Mouse (Mus musculus) kidney, adult 10 weeks (tissue): ENCODE data around the gene Actl6b. TPM values are rescaled to one million over a fixed set of nuclear protein-coding genes. Genes with fewer than 3 reads are reported as not detected.

Experiments
- polyA plus RNA-seq: library from polyadenylated mRNA; stranded (reverse); fragments of 350-450 nt; fragmentation: Illumina TruSeq; extraction: RNeasy Lipid Tissue Mini Kit (QIAGEN cat#74804); gene quantifications from one replicate; pipeline ENCODE4 v1.2.3, GENCODE M21; 2014; ENCODE audit warnings: low read depth, low replicate concordance

Actl6b gene
- polyA plus RNA-seq, result not detected

DNA sequence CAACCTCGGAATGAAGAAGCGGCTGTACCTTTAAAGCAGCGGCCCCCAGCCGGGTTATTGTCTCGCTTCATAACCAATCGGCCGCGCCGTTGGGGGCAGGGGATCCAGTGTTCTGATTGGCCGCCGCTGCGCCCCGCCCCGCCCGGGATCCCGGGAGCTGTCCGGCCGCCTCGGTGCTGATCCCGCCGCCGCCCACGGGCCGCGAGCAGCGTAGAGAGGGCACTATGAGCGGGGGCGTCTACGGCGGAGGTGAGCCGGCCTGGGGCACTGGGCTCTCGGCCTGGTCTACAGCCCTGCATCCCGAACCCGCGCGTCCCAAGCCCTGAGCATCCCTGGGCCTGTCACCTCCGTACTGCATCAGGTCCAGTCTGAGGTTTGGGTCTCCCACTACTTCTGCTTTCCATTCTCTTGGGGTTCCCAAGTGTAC lies at the start of gene Actl6b:
Gene Actl6b, plus strand, starts transcription at position 107 of the 427 bp plus-strand sequence.

DNA sequence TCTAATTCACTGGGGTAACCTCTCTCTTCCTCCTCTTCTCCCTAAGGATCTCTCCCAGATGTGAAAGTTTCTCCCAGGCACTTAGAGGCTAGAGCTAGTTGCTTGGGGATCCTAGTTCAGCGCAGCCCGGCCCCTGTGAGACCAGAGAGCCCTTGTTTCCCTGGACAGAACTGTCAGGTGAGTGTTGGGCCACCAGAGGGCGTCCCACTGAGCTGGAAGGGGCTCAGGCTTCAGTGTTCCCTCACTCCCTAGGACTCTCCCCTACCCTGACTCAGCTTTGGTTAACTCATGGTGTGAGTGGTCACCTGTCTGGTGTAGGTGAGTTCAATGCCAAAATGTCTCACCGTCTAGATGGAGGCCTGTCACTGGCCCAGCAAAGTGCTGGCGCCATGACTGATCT lies 34.9 kb upstream of the Actl6b start, which contains the start of gene Gigyf1:
Gene Gigyf1, plus strand, starts transcription at position 113 of the 400 bp plus-strand sequence.

DNA sequence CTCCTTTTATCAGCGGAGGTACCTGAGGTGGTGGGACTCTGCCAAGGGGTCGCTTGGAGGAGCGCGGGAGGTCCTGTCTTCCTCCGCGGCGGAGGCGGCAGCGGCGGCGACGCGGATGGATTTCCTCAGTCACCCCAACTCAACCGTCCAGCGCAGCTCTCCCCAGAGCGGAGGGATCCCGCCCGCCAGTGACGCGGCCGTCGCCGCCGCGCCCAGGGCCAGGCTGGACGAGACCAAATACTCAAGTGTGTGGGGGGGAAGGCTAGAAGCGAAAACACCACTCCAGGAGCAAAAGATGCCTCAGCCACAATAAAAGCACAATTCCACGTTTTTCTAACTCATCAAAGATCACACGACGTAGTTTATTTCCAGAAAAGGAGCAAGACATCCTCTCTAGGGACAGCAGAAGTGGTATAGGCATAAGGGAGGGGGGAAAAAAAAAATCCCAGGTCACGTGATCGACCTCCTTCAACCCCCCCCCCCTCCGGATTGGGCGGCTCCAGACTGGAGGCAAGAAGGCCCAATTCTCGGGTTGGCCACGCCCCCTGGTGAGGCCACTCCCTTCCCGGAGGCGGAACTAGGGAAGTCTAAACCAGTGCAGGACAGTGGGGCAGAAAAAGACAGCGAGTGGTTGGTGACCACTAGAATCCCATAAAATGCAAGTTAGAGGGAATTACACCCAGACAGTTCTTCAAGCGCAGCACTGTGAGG lies 20.0 kb upstream of the Actl6b start, which contains the start of the genes Epo and Gnb2:
Gene Epo, minus strand, starts transcription at position 126 of the 711 bp plus-strand sequence.
Gene Gnb2, minus strand, starts transcription at position 394 of the 711 bp plus-strand sequence.

DNA sequence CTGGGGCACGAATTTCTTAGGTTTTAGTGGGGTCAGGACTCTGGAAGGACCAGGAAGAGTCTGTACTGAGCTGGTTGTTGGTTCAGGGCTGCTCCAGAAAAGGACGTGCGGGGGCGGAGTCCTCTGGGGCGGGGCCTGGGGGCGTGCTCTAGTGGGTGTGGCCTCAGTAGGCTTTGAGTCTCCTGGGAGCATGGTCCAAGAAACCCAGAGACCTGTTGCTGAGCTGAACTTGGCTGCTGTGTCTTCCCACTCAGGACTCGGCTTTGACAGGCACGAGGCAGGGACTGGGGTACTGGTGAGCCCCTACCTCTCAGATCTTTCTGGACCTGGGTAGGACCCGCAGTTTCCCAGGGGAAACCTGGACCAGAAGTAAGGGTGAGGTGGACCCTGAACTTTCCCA lies 16.3 kb downstream of the Actl6b start, which contains the start of gene Tfr2:
Gene Tfr2, plus strand, starts transcription at position 176 of the 400 bp plus-strand sequence.

DNA sequence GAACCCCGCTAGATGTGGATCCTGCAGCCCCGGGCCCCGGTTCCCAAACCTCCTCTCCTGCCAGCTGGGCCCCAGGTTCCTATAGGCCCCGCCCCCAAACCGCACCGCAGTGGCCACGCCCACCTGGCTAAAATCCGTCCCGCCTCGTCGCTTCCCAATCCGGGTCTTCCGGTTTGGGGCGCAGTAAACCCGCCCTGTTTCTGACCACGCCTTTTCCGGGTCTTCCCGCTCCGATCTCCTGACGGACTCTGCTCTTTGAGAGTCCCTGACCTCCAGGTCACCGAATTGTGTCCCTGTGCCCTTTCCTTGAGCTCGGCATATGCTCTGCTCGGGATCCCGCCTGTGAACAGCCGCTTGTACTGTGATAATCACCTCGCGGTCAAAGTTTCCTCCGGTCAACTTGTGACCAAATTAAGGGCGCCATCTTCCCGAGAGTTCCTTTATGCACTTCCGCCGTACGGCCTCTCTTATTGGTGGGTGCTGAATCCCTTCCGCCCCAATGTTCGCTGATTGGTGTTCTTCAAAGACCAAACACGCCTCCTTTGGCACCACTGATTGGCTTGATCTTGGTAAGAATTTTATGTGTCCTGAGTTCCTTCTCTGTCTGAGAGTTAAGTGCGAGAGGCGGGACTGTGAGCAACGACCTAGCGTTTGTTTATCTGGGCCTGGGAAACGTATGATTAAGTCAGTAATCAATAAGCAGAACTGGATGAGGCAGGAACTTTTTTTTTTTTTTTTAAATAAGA lies 47.5 kb downstream of the Actl6b start, which contains the start of gene Mospd3:
Gene Mospd3, minus strand, starts transcription at position 440 of the 746 bp plus-strand sequence.

DNA sequence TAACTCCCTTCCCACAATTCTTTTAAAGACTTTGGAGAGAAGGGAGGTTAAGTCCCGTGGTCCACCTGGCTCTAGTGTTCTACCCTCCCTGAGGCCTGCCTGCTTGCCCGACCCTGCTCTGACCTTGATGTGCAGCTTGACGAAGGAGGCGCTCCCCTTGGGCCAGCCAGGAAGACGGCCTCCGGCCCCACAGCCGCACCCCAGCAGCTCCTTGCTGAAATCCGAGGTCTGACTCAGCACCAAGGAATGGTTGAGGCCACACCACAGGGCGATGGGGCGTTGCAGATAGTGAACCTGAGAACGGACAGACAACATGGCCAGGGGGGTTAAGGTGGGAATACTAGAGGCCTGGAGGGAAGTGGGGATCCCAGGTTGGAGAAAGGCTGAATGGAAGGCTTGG lies 60.2 kb downstream of the Actl6b start, which contains the start of gene Pcolce:
Gene Pcolce, minus strand, starts transcription at position 235 of the 400 bp plus-strand sequence.

Other genes with a start within 250 kb of the Actl6b start
- 11.8 TPM for gene Srrt, start 245.8 kb upstream of the Actl6b start, polyA plus RNA-seq
- gene Trip6, start 239.1 kb upstream of the Actl6b start, polyA plus RNA-seq, result 0.20 TPM
- gene Slc12a9, start 219.9 kb upstream of the Actl6b start, polyA plus RNA-seq, result 0.73 TPM
- gene Ephb4, start 203.4 kb upstream of the Actl6b start, polyA plus RNA-seq, result 6.5 TPM
- not detected for gene Zan, start 76.5 kb upstream of the Actl6b start, polyA plus RNA-seq
- not detected for gene Pop7, start 51.0 kb upstream of the Actl6b start, polyA plus RNA-seq
- 1.5 TPM for gene Gigyf1, start 35.0 kb upstream of the Actl6b start, polyA plus RNA-seq
- gene Epo, start 20.3 kb upstream of the Actl6b start, polyA plus RNA-seq, result not detected
- gene Gnb2, start 20.0 kb upstream of the Actl6b start, polyA plus RNA-seq, result 1.4 TPM
- not detected for gene Tfr2, start 16.3 kb downstream of the Actl6b start, polyA plus RNA-seq
- gene Mospd3, start 47.5 kb downstream of the Actl6b start, polyA plus RNA-seq, result not detected
- gene Pcolce, start 60.3 kb downstream of the Actl6b start, polyA plus RNA-seq, result 7.1 TPM
- not detected for gene Fbxo24, start 75.5 kb downstream of the Actl6b start, polyA plus RNA-seq
- gene Lrch4, start 75.6 kb downstream of the Actl6b start, polyA plus RNA-seq, result 0.85 TPM
- not detected for gene Gm20605, start 75.7 kb downstream of the Actl6b start, polyA plus RNA-seq
- not detected for gene Sap25, start 87.8 kb downstream of the Actl6b start, polyA plus RNA-seq
- not detected for gene Irs3, start 92.2 kb downstream of the Actl6b start, polyA plus RNA-seq
- gene Agfg2, start 131.2 kb downstream of the Actl6b start, polyA plus RNA-seq, result 11.3 TPM
- 0.16 TPM for gene Nyap1, start 188.1 kb downstream of the Actl6b start, polyA plus RNA-seq
- 0.36 TPM for gene Tsc22d4, start 192.2 kb downstream of the Actl6b start, polyA plus RNA-seq
- not detected for gene Ppp1r35, start 225.3 kb downstream of the Actl6b start, polyA plus RNA-seq
- gene Mepce, start 234.1 kb downstream of the Actl6b start, polyA plus RNA-seq, result 8.0 TPM
- gene Zcwpw1, start 234.3 kb downstream of the Actl6b start, polyA plus RNA-seq, result 5.1 TPM